Mouse (Mus musculus): ENCODE results near the gene Pithd1.

Gene Pithd1

GRCm38 (mm10) chr4:135928376-135928775 is 58.7 kb downstream of the Pithd1 start:
- DNase-seq (ENCODE audit: low read depth, low spot score) = no peak

GRCm38 (mm10) chr4:135926861-135927260 is 60.2 kb downstream of the Pithd1 start:
- no peak for DNase-seq (ENCODE audit: low read depth, low spot score)

GRCm38 (mm10) chr4:135926195-135926808 is 60.8 kb downstream of the Pithd1 start:
- DNase-seq (ENCODE audit: low read depth, low spot score) = no peak
